Mouse (Mus musculus): ENCODE data around the gene Cdk8. TPM values are rescaled to one million over a fixed set of nuclear protein-coding genes. Genes with fewer than 3 reads are reported as not detected.

Gene Cdk8
- polyA plus RNA-seq, 1 experiment: 46.9 TPM

DNA sequence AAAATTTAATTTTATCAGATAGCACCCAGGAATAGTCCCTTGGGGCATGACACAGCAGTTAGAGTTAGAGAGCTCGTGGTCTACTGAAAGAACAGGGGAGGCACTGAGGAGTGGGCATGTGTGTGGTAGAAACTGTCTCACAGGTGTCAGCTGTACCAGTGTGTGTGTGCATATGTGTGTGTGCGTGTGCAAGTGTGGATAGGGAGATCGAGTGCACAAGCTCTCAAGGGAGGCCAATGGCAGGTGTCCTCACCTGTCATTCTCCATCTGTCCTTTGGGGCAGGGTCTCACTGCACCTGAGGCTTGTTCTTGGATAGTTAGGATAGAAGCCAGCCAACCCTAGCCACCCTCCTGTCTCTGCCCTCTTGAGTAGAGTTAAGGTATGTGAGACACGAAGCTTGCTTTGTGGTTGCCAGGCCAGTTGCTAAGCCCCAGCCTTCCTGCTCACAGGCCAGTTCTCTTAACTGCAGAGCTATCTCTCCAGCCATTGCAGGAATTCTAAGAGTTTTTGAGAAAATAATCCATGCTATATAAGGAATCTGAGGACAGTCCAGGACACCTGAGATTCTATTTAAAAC is 50.3 kb downstream of the Cdk8 start:
- 31% methylated on average over 4 of the region's 4 CpGs for WGBS
- TF ChIP-seq CTCF (IDR thresholded peaks at IDR 0.05; ENCODE audit: borderline replicate concordance, control insufficient read depth, extremely low read depth, insufficient read depth, low read length, poor library complexity): no peak
- no peak for TF ChIP-seq POLR2A (IDR thresholded peaks at IDR 0.05; ENCODE audit: control insufficient read depth, extremely low read depth, insufficient read depth, low read length, poor library complexity)

GRCm38 (mm10) chr5:146281884-146282579 is 51.0 kb downstream of the Cdk8 start:
- H3K27me3 ChIP-seq (ENCODE audit: control insufficient read depth, insufficient read depth, low read length): no peaks in the 10 kb centered on the region
- no peak overlapping the region for H3K27ac ChIP-seq (ENCODE audit: control insufficient read depth, insufficient read depth, low read length)
- DNase-seq: no peak
- 33% methylated on average over 13 of the region's 13 CpGs for WGBS
- H3K4me3 ChIP-seq (ENCODE audit: control insufficient read depth, insufficient read depth, low read length): no peak overlapping the region
- peaks cover 3% of the 10 kb centered on the region; the same call in 1 of the 2 replicates for H3K4me1 ChIP-seq (replicated peaks; ENCODE audit: control insufficient read depth, insufficient read depth, low read length)
- no peak for TF ChIP-seq POLR2A (IDR thresholded peaks at IDR 0.05; ENCODE audit: control insufficient read depth, extremely low read depth, insufficient read depth, low read length, poor library complexity)
- no peak for TF ChIP-seq CTCF (IDR thresholded peaks at IDR 0.05; ENCODE audit: borderline replicate concordance, control insufficient read depth, extremely low read depth, insufficient read depth, low read length, poor library complexity)
- peaks cover 10% of the 10 kb centered on the region for H3K36me3 ChIP-seq (ENCODE audit: control insufficient read depth, insufficient read depth, low read length)

More for the DNA sequence above, 50.3 kb downstream of the Cdk8 start:
- Histone ChIP-seq H3K27ac (ENCODE audit: control insufficient read depth, insufficient read depth, low read length) (no peak overlapping the region), H3K4me1 (replicated peaks; ENCODE audit: control insufficient read depth, insufficient read depth, low read length) (peaks cover 3% of the 10 kb centered on the region; the same call in 1 of the 2 replicates), H3K36me3 (ENCODE audit: control insufficient read depth, insufficient read depth, low read length) (peaks cover 10% of the 10 kb centered on the region), H3K27me3 (ENCODE audit: control insufficient read depth, insufficient read depth, low read length) (no peaks in the 10 kb centered on the region), H3K4me3 (ENCODE audit: control insufficient read depth, insufficient read depth, low read length) (no peak overlapping the region)
- DNase-seq: no peak

- WGBS: 95% methylated on average over 6 of the region's 6 CpGs
- DNase-seq: no peak
- no peak overlapping the region for H3K4me3 ChIP-seq (ENCODE audit: control insufficient read depth, insufficient read depth, low read length)
- H3K27me3 ChIP-seq (ENCODE audit: control insufficient read depth, insufficient read depth, low read length): no peaks in the 10 kb centered on the region
- no peak for TF ChIP-seq CTCF (IDR thresholded peaks at IDR 0.05; ENCODE audit: borderline replicate concordance, control insufficient read depth, extremely low read depth, insufficient read depth, low read length, poor library complexity)
- no peak for TF ChIP-seq POLR2A (IDR thresholded peaks at IDR 0.05; ENCODE audit: control insufficient read depth, extremely low read depth, insufficient read depth, low read length, poor library complexity)
- no peak overlapping the region for H3K27ac ChIP-seq (ENCODE audit: control insufficient read depth, insufficient read depth, low read length)
- peaks cover 6% of the 10 kb centered on the region; the same call in 1 of the 2 replicates for H3K4me1 ChIP-seq (replicated peaks; ENCODE audit: control insufficient read depth, insufficient read depth, low read length)
- H3K36me3 ChIP-seq (ENCODE audit: control insufficient read depth, insufficient read depth, low read length): peaks cover 17% of the 10 kb centered on the region
Observed at GRCm38 (mm10) chr5:146283899-146284298, 52.9 kb downstream of the Cdk8 start.

GRCm38 (mm10) chr5:146287416-146287815 is 56.4 kb downstream of the Cdk8 start:
- Histone ChIP-seq H3K27me3 (ENCODE audit: control insufficient read depth, insufficient read depth, low read length) (no peaks in the 10 kb centered on the region), H3K4me3 (ENCODE audit: control insufficient read depth, insufficient read depth, low read length) (no peak overlapping the region), H3K36me3 (ENCODE audit: control insufficient read depth, insufficient read depth, low read length) (peaks cover 17% of the 10 kb centered on the region), H3K27ac (ENCODE audit: control insufficient read depth, insufficient read depth, low read length) (no peak overlapping the region), H3K4me1 (replicated peaks; ENCODE audit: control insufficient read depth, insufficient read depth, low read length) (0 out of 2 replicates have a peak, but pooled peaks cover 3% of the 10 kb centered on the region)
- DNase-seq: no peak
- no peak for TF ChIP-seq POLR2A (IDR thresholded peaks at IDR 0.05; ENCODE audit: control insufficient read depth, extremely low read depth, insufficient read depth, low read length, poor library complexity)
- no peak for TF ChIP-seq CTCF (IDR thresholded peaks at IDR 0.05; ENCODE audit: borderline replicate concordance, control insufficient read depth, extremely low read depth, insufficient read depth, low read length, poor library complexity)
- whole genome bisulfite sequencing: 94% methylated on average over 10 of the region's 10 CpGs

- 91% methylated on average over 13 of the region's 13 CpGs for WGBS
- Histone ChIP-seq H3K36me3 (ENCODE audit: control insufficient read depth, insufficient read depth, low read length) (peaks cover 17% of the 10 kb centered on the region), H3K27ac (ENCODE audit: control insufficient read depth, insufficient read depth, low read length) (no peak overlapping the region), H3K27me3 (ENCODE audit: control insufficient read depth, insufficient read depth, low read length) (no peaks in the 10 kb centered on the region), H3K4me1 (replicated peaks; ENCODE audit: control insufficient read depth, insufficient read depth, low read length) (0 out of 2 replicates have a peak, but pooled peaks cover 3% of the 10 kb centered on the region), H3K4me3 (ENCODE audit: control insufficient read depth, insufficient read depth, low read length) (no peak overlapping the region)
- no peak for DNase-seq
- no peak for TF ChIP-seq CTCF (IDR thresholded peaks at IDR 0.05; ENCODE audit: borderline replicate concordance, control insufficient read depth, extremely low read depth, insufficient read depth, low read length, poor library complexity)
- no peak for TF ChIP-seq POLR2A (IDR thresholded peaks at IDR 0.05; ENCODE audit: control insufficient read depth, extremely low read depth, insufficient read depth, low read length, poor library complexity)
Observed at GRCm38 (mm10) chr5:146288048-146288501, 57.0 kb downstream of the Cdk8 start.

DNA sequence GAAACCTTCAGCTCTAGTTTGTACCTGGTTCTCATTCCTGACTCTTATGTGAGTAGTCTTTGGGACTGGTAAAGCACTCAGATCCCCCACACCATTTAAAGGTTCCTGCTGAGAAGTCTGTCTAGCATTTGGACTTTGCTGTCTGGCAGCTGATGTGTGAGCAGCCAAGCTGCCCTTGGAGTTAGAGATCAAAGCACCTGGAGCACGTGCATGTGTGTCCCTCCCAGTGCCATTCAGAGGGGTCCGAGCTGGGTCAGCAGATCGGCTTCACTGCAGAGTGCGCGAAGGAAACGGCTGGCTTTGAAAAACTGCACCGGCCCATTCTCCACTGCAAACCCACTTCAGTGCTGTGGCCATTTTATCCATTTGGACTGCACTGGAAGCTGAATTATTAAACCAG is 58.9 kb downstream of the Cdk8 start:
- Histone ChIP-seq H3K36me3 (ENCODE audit: control insufficient read depth, insufficient read depth, low read length) (peaks cover 12% of the 10 kb centered on the region), H3K27me3 (ENCODE audit: control insufficient read depth, insufficient read depth, low read length) (no peaks in the 10 kb centered on the region), H3K27ac (ENCODE audit: control insufficient read depth, insufficient read depth, low read length) (no peak overlapping the region), H3K4me3 (ENCODE audit: control insufficient read depth, insufficient read depth, low read length) (no peak overlapping the region), H3K4me1 (replicated peaks; ENCODE audit: control insufficient read depth, insufficient read depth, low read length) (0 out of 2 replicates have a peak, but pooled peaks cover 3% of the 10 kb centered on the region)
- no peak for DNase-seq
- TF ChIP-seq POLR2A (IDR thresholded peaks at IDR 0.05; ENCODE audit: control insufficient read depth, extremely low read depth, insufficient read depth, low read length, poor library complexity) (no peak), CTCF (IDR thresholded peaks at IDR 0.05; ENCODE audit: borderline replicate concordance, control insufficient read depth, extremely low read depth, insufficient read depth, low read length, poor library complexity) (no peak)
- WGBS: 95% methylated on average over 7 of the region's 7 CpGs
